Mouse (Mus musculus) forebrain, embryonic 15.5 days (tissue): ENCODE data around the gene Slitrk4. TPM values are rescaled to one million over a fixed set of nuclear protein-coding genes. Genes with fewer than 3 reads are reported as not detected.

ENCODE experiments used
- ATAC-seq: fragments of 200-750 bp; cut with Nextera tagmentation; replicated peaks from 2 replicates; pipeline ENCODE4 v1.8.0; 2017; ENCODE audit warnings: mild to moderate bottlenecking, moderate TSS enrichment, moderate library complexity
- H3K27ac ChIP-seq: fragments of 300-500 bp; sonication (generic); replicated peaks from 2 replicates; pipeline ENCODE4 v1.5.1; 2015; ENCODE audit warnings: mild to moderate bottlenecking, inconsistent platforms
- H3K27me3 ChIP-seq: fragments of 300-500 bp; sonication (generic); 2 replicates; pipeline ENCODE4 v1.6.1; 2015; ENCODE audit warnings: inconsistent platforms
- H3K36me3 ChIP-seq: fragments of 300-500 bp; sonication (generic); 2 replicates; pipeline ENCODE4 v1.6.1; 2015; ENCODE audit warnings: mild to moderate bottlenecking, inconsistent platforms
- H3K4me1 ChIP-seq: fragments of 300-500 bp; sonication (generic); 2 replicates; pipeline ENCODE4 v1.6.1; 2015; ENCODE audit warnings: inconsistent platforms
- H3K4me2 ChIP-seq: fragments of 300-500 bp; sonication (generic); replicated peaks from 2 replicates; pipeline ENCODE4 v1.6.1; 2015; ENCODE audit warnings: mild to moderate bottlenecking, inconsistent platforms
- H3K4me3 ChIP-seq: fragments of 300-500 bp; sonication (generic); 2 replicates; pipeline ENCODE4 v1.5.1; 2015; ENCODE audit warnings: mild to moderate bottlenecking, inconsistent platforms
- H3K9ac ChIP-seq: fragments of 300-500 bp; sonication (generic); replicated peaks from 2 replicates; pipeline ENCODE4 v1.6.1; 2015; ENCODE audit warnings: mild to moderate bottlenecking, inconsistent platforms
- H3K9me3 ChIP-seq: fragments of 300-500 bp; sonication (generic); 2 replicates; pipeline ENCODE4 v1.6.1; 2016; ENCODE audit warnings: inconsistent platforms
- WGBS: fragments of 180-500 bp; shearing (Covaris S2); methylation state at CpG from one replicate; pipeline ENCODE4 v1.1.7; 2015; ENCODE audit warnings: mixed read lengths; 5-methylcytosine and 5-hydroxymethylcytosine counted together
- polyA plus RNA-seq: library from polyadenylated mRNA; unstranded; fragments of >200 nt; fragmentation: Nextera tagmentation; extraction: Ambion mirVana; gene quantifications from 2 replicates; pipeline ENCODE4 v1.2.1, GENCODE M21; 2015

Gene Slitrk4
- polyA plus RNA-seq = 9.4 and 11.5 TPM in 2 replicates

GRCm38 (mm10) chrX:64276290-64277125, at the start of gene Slitrk4:
TSS of gene Slitrk4 (minus strand) at chrX:64276996.
- Histone ChIP-seq H3K4me3 (peak within 1 kb of the TSS; percentile 49), H3K27me3 (no peaks in the 10 kb centered on the region), H3K36me3 (no peaks in the 10 kb centered on the region), H3K4me2 (peak within 1 kb of the TSS; percentile 60), H3K9me3 (no peaks in the 10 kb centered on the region), H3K27ac (peak within 1 kb of the TSS; percentile 72), H3K9ac (peak within 1 kb of the TSS; percentile 50), H3K4me1 (no peaks in the 10 kb centered on the region)
- ATAC-seq = peak; percentile 79
- WGBS = 12% methylated on average over 54 of the region's 54 CpGs

DNA sequence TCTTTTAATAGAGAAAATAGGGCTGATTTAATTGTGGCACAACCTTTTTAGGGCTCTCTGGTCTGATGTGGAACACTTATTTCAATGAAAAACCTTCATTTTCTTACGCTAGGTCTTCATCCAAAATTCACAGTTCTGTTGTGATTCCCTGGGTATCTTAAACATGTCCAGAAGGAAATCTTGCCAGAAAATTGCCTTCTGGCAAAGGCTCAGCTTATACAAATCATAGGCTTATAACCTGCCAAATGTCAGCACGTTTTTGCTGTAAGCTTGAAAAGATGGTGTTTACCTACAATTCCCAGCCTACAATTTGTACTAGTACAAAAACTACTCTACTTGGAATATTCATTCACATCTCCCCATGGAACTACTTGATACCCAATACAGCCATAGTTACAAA, 42.7 kb upstream of the Slitrk4 start:
- Histone ChIP-seq H3K27me3 (no peaks in the 10 kb centered on the region), H3K4me2 (no peak overlapping the region), H3K4me1 (no peaks in the 10 kb centered on the region), H3K4me3 (no peak overlapping the region), H3K27ac (no peak overlapping the region), H3K9ac (no peak overlapping the region), H3K9me3 (no peaks in the 10 kb centered on the region), H3K36me3 (no peaks in the 10 kb centered on the region)
- 71% methylated on average over 2 of the region's 2 CpGs for WGBS
- no peak for ATAC-seq

DNA sequence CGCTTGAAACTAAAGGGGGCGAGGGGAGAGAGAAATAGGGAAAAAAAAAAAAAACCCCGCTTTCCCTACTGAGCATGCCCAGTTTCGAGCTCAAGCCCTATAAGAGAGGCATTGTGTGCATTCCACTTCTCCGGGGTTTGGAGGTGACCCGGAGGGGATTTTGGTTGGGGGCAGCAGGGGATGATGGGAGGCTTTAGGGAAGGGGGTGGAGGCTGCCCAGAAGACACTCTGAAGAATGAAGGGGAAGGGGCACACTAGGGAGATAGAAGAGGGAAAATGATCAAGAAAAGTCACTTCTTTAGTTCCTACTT, 1.1 kb upstream of the Slitrk4 start:
- H3K4me3 ChIP-seq = peak overlapping the region; percentile 49
- no peaks in the 10 kb centered on the region for H3K4me1 ChIP-seq
- ATAC-seq = peak; percentile 47
- no peaks in the 10 kb centered on the region for H3K9me3 ChIP-seq
- H3K4me2 ChIP-seq = peak overlapping the region; percentile 60
- 16% methylated on average over 6 of the region's 6 CpGs for WGBS
- no peaks in the 10 kb centered on the region for H3K27me3 ChIP-seq
- H3K27ac ChIP-seq = no peak overlapping the region
- no peak overlapping the region for H3K9ac ChIP-seq
- no peaks in the 10 kb centered on the region for H3K36me3 ChIP-seq

- ATAC-seq = peak; percentile 35
- Histone ChIP-seq H3K27ac (peak overlapping the region; percentile 72), H3K36me3 (no peaks in the 10 kb centered on the region), H3K27me3 (no peaks in the 10 kb centered on the region), H3K4me2 (peak overlapping the region; percentile 60), H3K4me1 (no peaks in the 10 kb centered on the region), H3K9me3 (no peaks in the 10 kb centered on the region), H3K9ac (peak overlapping the region; percentile 50), H3K4me3 (peak overlapping the region; percentile 49)
- WGBS = 25% methylated on average over 22 of the region's 22 CpGs
These were observed 562 bp upstream of the Slitrk4 start for GRCm38 (mm10) chrX:64277126-64277990.

GRCm38 (mm10) chrX:64275501-64276289, 1.1 kb downstream of the Slitrk4 start:
- Histone ChIP-seq H3K27me3 (no peaks in the 10 kb centered on the region), H3K4me2 (peak overlapping the region; percentile 60), H3K9ac (peak overlapping the region; percentile 50), H3K9me3 (no peaks in the 10 kb centered on the region), H3K4me3 (peak overlapping the region; percentile 49), H3K36me3 (no peaks in the 10 kb centered on the region), H3K27ac (peak overlapping the region; percentile 72), H3K4me1 (no peaks in the 10 kb centered on the region)
- peak; percentile 72 for ATAC-seq
- WGBS = 10% methylated on average over 41 of the region's 41 CpGs

DNA sequence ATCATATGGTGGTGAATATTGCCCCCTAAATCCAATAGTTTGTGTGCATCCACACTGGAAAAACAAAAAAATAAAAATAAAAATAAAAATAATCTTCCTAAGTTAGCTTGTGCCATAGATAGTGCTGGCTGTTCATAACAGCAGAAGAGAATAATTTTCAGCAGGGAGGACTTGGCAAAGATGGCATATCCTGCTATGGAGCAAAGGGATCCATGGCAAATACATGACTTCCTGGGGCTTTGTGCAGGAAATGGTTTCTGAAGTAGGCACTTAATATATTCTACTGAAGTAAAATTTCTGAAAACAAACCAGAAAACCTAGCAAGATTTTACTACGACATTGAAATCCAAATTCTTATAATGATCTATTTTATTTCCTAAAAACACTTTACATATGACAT, 13.3 kb downstream of the Slitrk4 start:
- Histone ChIP-seq H3K4me3 (no peak overlapping the region), H3K4me2 (no peak overlapping the region), H3K9me3 (no peaks in the 10 kb centered on the region), H3K36me3 (no peaks in the 10 kb centered on the region), H3K4me1 (no peaks in the 10 kb centered on the region), H3K27me3 (no peaks in the 10 kb centered on the region), H3K9ac (no peak overlapping the region), H3K27ac (no peak overlapping the region)
- no peak for ATAC-seq
- WGBS = 68% methylated on average over 1 of the region's 1 CpGs

Other genes with a start within 250 kb of the Slitrk4 start
- gene Gm6760, start 124.8 kb downstream of the Slitrk4 start, polyA plus RNA-seq = not detected in 2 replicates
- gene 3830417A13Rik, start 103.4 kb downstream of the Slitrk4 start, polyA plus RNA-seq = not detected in 2 replicates